Mouse (Mus musculus) cerebellum, adult 11-12 months (tissue): Measurements from ENCODE around the gene Ugt1a10.
"Not testable (repeated sequence)": the region's sequence is repeated elsewhere in the genome, so short reads cannot be mapped to it uniquely, and the experiment has no call there.

ENCODE experiments used
- DNase-seq: peaks from one replicate; pipeline ENCODE4 v3.0.0; 2022

Ugt1a10 gene

GRCm38 (mm10) chr1:88216551-88216950, 161.4 kb downstream of the Ugt1a10 start:
- DNase-seq: no peak

- DNase-seq: no peak
These were observed 162.0 kb downstream of the Ugt1a10 start for GRCm38 (mm10) chr1:88217144-88217543.

- no peak for DNase-seq
These were observed 162.4 kb downstream of the Ugt1a10 start for GRCm38 (mm10) chr1:88217576-88217975.

DNA sequence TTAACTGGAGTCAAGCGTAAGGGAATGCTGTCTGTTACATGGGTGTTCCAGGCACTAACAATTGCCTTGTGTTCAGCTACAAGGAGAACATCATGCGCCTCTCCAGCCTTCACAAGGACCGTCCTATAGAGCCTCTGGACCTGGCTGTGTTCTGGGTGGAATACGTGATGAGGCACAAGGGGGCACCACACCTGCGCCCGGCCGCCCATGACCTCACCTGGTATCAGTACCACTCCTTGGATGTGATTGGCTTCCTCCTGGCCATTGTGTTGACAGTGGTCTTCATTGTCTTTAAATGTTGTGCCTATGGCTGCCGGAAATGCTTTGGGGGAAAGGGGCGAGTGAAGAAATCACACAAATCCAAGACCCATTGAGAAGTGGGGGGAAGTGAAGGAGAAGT, 162.9 kb downstream of the Ugt1a10 start:
- DNase-seq: no peak

DNA sequence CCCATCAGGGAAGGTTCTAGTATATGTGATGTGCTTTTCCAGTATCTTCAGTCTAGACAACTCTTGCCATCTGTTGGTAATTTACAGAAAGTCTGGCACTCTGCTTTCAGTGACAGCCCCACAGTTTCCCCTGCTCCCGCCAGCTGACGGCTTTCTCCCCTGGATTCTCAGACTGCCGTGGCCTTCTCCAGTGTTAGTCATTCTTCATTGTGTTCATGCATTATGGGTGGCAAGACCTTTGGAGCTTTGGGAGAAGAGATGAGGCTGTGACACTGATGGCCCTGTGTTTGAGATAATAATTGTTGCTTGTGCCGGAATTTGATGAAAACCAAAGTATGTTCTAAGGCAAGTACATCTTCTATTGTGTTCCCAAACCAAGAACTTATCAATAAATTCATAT, 163.4 kb downstream of the Ugt1a10 start:
- DNase-seq: no peak

DNA sequence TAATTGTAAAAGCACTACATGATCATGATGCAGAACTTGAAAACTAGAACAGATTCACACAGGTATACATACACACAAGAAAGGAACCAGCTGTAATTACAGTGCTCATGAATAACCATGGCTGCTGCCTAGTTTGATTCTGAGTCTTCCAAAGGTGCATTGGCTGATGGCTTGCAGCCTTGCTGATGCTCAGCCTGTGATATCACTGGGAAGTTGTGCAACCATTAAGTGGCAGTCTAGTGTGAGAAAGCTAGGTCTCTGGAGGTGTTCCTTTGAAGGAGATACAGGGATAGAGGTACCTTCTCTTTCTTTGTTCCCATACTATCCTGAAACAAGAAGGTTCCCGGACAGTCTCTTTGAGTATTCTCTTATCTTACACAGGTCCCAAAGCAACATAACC, 163.9 kb downstream of the Ugt1a10 start:
- DNase-seq: no peak

DNA sequence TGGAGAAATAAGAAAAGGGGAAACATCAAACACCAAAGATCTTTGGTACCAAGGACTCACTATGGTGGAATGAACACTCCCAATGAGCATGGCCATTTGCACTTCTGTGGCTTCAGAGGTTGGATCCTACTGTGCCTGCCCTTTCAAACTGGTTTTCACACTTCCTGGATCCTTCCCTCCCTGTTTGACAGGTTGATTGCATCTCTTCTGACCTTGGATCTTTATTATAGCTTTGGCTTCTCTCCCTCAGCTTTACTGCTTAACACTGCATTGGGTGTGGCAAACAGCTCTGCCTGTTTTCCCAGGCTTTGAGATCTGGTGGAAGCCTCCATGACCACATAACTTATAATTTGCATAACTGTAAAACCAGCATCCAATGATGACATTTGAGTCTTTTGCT, 165.1 kb downstream of the Ugt1a10 start:
- DNase-seq: no peak

DNA sequence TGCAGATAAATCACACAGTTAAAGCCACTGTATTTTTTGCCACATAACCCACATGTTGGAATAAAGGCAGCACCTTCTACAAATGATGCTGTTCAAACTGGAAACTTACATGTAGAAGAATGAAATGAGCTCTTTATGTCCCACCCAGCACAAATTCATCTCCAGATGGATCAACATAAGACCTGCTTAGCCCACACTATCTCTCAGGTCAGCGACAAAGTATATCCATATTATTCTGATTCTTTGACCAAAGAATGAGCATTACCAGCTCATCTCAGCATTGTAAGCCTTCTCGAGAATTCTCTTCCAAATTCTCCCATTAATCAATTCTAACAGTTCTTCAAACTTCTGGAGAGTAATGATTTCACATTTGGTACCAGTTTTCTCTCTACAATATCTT, 167.0 kb downstream of the Ugt1a10 start:
- no peak for DNase-seq

DNA sequence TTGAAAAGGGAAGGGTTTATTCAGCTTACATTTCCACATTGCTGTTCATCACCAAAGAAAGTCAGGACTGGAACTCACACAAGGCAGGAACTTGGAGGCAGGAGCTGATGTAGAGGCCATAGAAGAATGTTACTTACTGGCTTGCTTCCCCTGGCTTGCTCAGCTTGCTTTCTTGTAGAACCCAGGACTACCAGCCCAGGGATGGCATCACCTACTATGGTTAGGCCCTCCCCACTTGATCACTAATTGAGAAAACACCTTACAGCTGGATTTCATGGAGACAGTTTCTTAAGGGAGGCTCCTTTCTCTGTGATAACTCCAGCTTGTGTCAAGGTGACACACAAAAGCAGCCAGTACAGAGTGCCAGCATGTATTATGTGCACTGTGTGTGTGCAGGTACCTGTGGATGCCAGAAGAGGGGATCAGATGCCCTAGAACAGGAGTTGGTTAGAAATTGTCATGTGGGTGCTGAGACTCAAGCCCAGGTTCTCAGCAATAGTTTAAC, 167.9 kb downstream of the Ugt1a10 start:
- not testable (repeated sequence) for DNase-seq

DNA sequence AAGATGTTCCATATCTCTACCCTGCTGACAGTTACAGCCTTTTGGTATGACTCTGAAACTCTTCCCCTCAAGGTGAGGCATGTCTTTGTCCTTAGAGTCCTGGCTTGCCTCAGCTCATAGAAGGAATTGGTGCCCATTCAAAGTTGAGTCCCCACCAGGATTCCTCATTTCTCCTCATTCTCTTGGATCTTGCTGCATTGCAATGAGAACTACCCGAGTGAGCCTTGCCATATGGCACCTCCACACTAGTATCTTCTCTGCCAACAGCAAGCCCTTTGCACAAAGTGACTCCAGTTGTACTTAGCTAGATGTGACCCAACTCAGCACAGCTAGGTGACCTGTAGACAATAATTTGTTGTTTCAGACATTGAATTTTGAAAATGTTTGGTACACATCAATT, 168.4 kb downstream of the Ugt1a10 start:
- DNase-seq: no peak

DNA sequence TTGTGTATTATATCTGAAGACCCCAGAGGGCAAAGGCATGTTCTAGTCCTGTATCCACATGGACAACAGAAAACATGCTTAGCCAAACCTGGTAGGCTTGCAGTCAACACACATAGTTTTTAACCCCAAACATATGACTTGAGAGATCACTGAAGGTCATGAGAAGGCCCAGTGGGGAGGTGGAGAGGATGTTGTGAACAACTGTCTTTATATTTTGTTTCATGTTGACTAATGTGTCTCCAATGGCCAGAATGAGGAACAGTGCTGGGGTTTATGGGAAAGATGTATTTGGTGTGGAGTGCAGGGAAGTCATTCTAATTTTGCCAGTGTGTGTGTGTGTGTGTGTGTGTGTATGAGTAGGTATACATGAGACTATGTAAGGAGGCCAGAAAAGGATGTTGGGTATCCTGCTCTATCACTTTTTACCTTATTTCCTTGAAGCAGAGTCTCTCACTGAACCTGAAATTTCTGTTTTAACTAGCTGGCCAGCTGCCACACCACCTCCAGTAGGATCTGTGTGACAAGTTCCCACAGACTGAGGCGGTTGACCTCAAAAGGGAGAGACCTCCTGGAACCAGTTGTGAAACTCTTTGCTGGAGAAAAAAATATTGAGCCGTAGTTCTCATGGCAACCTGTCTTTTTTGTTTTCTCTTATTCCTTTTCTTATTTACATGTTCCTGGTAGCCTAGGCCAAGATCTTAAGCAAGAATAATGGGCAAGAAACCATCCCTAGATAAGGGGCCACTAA, 169.0 kb downstream of the Ugt1a10 start:
- no peak for DNase-seq

GRCm38 (mm10) chr1:88225301-88225700, 170.1 kb downstream of the Ugt1a10 start:
- DNase-seq: not testable (repeated sequence)

- DNase-seq: no peak
These were observed 170.6 kb downstream of the Ugt1a10 start for GRCm38 (mm10) chr1:88225741-88226140.

GRCm38 (mm10) chr1:88226670-88227379, 171.6 kb downstream of the Ugt1a10 start, which contains the start of gene Mroh2a:
Gene Mroh2a (plus strand): TSS chr1:88226986.
- no peak for DNase-seq

DNA sequence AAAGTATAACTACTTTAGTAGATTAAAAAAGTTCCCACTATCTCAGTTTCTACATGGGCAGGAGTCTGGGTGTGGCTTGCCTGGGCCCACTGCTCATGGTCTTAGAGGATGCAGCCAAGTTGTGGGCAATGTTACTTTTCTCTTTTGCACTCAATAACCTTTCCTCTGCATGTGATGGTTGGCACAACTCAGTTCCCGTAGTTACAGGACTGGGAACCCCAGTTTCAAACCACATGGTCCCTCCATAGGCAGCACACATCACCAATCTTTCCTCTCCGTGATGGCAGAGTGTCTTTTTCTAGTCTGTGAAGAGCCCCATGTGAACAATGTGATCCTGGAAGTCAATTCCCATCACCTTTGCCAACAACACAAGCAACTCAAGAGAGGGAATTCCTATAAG, 172.3 kb downstream of the Ugt1a10 start:
- DNase-seq: no peak

GRCm38 (mm10) chr1:88228121-88228520, 172.9 kb downstream of the Ugt1a10 start:
- no peak for DNase-seq

DNA sequence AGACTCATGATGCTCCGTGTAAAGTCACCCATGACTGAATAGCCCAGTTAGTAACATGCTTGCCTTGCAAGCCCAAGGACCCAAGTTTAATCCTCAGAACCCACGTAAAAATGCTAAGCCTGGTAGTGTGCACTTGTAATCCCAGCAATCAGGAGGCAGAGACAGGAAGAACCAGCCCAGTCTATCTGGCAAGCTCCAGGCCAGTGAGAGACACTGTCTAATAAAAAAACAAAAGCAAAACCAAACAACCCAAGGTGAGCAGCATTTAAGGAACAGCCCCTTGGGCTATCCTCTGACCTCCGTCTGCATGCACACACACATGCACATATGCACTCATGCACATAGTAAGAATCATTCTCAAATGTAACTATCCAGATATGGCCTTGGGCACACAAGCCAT, 174.4 kb downstream of the Ugt1a10 start:
- DNase-seq: no peak

GRCm38 (mm10) chr1:88229986-88230385, 174.8 kb downstream of the Ugt1a10 start:
- DNase-seq: no peak

DNA sequence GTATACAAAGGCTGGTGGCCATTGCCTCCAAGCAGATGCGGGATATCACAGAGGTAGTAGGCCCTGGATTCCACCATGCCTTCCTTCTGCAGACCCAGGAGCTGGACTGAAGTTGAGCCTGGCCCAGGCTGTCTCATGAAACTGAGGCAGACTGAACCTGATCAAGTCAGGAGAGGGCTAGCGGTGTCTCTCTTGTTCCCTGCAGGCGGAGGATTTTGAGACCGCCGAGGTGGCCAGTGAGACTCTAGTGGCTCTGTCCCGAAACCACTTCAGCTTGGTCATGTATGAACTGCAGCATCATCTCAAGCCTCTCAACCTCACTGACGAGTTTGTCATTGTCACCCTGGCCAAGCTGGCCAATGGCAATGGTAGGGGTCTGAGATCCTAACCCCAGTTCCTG, 175.2 kb downstream of the Ugt1a10 start:
- DNase-seq: no peak

DNA sequence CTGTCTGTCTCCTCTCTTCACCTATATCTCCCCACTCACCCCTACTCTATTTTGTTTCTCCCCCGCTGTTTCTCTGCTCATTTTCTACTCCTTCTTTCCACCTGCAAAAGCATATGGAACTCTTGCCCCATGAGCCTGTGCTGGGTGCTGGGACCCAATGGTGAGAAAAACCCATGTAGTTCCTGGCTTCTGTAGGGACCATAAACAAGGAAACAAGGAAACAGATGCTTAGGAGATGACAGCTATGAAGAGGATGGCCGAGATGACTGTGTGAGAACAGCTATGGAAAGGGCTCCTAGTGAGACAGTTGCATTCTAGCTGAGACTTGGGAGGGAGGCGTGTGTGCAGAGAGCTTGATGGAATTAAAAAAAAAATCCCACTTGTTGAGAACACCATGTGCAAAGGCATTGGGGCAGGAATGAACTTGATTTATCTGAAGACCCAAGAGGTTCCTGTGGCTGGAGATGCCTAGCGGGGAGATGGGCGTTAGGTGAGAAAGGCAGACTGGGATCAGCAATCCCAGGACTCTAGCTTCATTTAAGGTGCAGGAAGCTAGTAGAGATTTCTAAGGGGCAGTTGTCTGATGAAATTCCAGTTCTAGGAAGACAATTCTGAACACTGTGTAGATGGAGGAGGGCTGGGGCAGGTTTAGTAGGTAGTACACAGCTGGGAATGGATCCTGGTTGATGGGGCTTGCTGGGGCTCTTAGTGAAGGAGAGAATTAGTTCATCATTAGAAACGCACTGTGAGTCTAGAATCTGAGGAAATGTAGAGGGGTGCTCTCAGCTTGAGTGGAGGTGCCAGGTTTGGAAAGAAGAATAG, 176.0 kb downstream of the Ugt1a10 start:
- no peak for DNase-seq

- DNase-seq: no peak
These were observed 176.8 kb downstream of the Ugt1a10 start for GRCm38 (mm10) chr1:88231803-88232499.

- no peak for DNase-seq
These were observed 177.6 kb downstream of the Ugt1a10 start for GRCm38 (mm10) chr1:88232664-88233380.
